Mouse (Mus musculus) CD8-positive naive resting alpha-beta T cell, adult 2 months (primary cell): ENCODE measurements around the gene Svs6.
A peak's percentile ranks its signal among the peaks of the same experiment; 100 is the strongest.
"Not testable (repeated sequence)": the region's sequence is repeated elsewhere in the genome, so short reads cannot be mapped to it uniquely, and the experiment has no call there.

Experiments used
- DNase-seq, 2 experiments: peaks; one replicate each; pipeline ENCODE4 v3.0.0; 2022; ENCODE audit warnings: low read depth in 2 of 2, low spot score in 2 of 2

Gene Svs6

DNA sequence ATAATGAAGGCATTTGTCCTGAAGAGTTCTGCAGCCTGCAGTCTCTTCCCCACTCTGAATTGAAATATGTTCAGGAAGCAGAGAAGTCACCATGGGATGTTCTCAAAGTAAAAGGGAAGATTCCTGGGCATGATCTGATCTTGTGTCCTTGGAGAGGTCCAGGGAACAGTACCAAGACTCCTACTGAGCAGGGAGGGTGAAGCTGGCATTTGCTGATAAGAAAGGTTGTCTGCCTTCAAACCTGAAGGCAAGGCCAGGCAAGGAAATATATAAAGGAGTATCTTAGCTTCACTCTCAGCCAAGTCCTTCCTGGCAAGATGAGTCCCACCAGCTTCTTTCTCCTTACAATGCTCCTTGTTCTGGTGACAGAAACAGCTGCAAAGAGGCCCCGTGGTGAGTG is at the start of gene Svs6:
TSS of gene Svs6 (plus strand) at position 301 of the 400 bp plus-strand sequence.
- DNase-seq: not testable (repeated sequence)

DNA sequence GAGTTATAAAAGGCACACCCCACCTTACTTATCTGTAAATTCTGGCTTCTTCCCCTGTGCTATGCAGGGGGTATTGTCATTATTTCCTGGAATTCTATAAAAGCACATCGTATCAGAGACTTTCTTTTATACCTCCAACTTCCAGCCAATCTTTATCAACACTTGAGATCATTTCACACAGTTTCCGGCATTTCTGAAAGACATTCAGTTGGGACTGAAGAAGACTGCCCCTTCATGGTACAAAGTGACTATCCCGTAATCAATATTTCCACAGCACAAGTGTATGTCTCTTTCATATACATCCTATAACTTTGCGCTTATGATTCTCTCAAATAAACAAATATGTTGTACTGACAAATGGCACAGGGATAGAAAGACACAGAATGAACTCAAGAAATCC is 38.2 kb upstream of the Svs6 start, which contains the start of gene Svs4:
TSS of gene Svs4 (minus strand) at position 101 of the 400 bp plus-strand sequence.
- DNase-seq: no peak

GRCm38 (mm10) chr2:164288968-164289367 is 27.6 kb upstream of the Svs6 start, which contains the start of gene Svs3a:
Gene Svs3a (plus strand): TSS chr2:164289268.
- not testable (repeated sequence) for DNase-seq

DNA sequence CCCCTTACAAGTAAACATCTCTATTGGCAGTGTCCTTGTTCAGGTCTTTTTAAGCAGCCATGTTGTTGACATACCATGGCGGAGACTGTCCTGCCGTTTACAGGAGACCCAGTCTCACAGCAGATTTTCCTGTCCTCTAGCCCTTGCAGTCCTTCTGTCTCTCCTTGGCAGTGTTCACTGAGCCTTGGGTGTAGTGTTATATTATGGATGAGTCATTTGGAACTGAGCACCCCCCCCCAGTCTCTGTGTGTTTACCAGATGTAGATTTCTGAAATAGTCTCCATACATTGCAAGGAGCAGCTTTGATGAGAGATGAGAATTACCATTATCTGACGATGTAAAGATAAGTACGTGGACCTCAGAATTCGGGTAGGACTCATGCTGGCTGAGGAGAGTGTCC is 4.0 kb upstream of the Svs6 start:
- DNase-seq: no peak

DNA sequence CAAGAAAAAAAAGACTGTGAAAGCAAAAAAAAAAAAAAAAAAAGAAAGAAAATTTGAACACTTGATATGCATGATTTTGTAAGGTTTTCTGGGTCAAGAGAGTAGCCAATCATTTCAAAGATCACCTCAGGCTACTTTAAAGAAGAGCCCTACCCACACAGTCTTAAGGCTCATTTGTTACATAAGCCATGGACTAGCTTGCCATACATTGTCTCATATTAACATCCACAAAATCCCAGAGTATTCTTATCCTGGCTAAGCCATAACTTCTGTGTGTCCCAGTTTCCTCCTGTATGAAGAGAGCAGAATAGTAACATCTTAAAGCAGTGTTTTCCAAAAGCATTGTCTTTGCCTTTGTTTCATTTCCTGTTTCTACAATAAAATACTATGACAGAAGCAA is 1.1 kb upstream of the Svs6 start:
- DNase-seq: not testable (repeated sequence)

- DNase-seq: no peak
These were observed 4.4 kb downstream of the Svs6 start for GRCm38 (mm10) chr2:164320983-164321382.

GRCm38 (mm10) chr2:164332440-164332839 is 15.9 kb downstream of the Svs6 start, which contains the start of gene Svs5:
Gene Svs5 (plus strand): TSS chr2:164332740.
- not testable (repeated sequence) for DNase-seq

DNA sequence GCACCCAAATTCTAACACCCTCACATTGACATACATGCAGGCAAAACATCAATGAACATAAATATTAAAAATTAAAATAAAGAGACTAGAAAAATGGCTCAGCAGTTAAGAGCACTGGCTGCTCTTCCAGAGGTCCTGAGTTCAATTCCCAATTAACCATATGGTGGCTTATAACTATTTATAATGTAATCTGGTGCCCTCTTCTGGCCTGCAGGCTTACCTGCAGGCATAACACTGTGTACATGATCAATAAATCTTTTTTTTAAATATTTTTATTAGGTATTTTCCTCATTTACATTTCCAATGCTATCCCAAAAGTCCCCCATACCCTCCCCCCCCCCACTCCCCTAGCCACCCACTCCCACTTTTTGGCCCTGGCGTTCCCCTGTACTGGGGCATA is 27.2 kb downstream of the Svs6 start:
- not testable (repeated sequence) for DNase-seq

- not testable (repeated sequence) for DNase-seq
These were observed 31.1 kb downstream of the Svs6 start for GRCm38 (mm10) chr2:164347697-164348096.

- peak in 1 of 2 experiments; percentile 10 for DNase-seq
These were observed 32.4 kb downstream of the Svs6 start for GRCm38 (mm10) chr2:164348980-164349379.

DNA sequence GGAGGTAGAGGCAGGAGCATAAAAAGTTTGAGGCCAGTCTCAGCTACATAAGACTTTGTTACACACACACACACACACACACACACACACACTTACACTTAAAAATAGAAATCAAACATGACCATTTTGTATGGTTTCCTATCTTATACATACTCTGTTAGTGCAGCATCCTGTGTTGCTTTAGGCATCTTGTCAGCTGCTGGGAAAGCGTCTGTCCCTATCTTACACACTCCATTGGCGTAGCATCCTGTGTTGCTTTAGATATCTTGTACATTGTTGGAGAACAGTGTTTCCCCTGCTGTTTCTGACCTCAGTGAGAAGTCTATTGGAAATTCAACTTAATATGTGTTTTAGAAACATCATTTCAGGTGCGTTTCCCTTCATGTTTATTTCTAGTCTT is 36.1 kb downstream of the Svs6 start:
- no peak for DNase-seq

GRCm38 (mm10) chr2:164353356-164353755 is 36.8 kb downstream of the Svs6 start:
- DNase-seq: no peak

GRCm38 (mm10) chr2:164356177-164356967 is 39.8 kb downstream of the Svs6 start:
- peak in 1 of 2 experiments; percentile 6 for DNase-seq

- DNase-seq: no peak
These were observed 41.8 kb downstream of the Svs6 start for GRCm38 (mm10) chr2:164358373-164358772.

DNA sequence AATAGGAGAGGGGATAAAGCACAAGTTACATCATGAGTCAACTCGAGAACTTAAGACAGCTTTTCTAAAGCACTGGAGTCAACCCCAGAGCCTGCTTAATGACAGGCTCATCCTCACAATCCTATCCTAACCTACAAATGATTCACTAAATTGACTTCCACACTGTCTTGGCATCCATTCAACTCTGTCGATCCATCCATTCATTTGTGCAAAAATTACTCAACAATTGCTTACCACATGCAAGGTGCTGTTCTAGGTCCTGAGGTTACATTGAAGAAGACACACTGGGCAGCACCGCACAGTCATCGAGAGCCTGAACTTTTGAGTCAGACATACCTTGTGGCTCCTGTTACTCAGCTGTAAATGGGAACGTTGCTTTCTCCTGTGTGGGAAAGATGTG is 42.5 kb downstream of the Svs6 start:
- no peak for DNase-seq

GRCm38 (mm10) chr2:164359668-164360067 is 43.1 kb downstream of the Svs6 start:
- DNase-seq: no peak

DNA sequence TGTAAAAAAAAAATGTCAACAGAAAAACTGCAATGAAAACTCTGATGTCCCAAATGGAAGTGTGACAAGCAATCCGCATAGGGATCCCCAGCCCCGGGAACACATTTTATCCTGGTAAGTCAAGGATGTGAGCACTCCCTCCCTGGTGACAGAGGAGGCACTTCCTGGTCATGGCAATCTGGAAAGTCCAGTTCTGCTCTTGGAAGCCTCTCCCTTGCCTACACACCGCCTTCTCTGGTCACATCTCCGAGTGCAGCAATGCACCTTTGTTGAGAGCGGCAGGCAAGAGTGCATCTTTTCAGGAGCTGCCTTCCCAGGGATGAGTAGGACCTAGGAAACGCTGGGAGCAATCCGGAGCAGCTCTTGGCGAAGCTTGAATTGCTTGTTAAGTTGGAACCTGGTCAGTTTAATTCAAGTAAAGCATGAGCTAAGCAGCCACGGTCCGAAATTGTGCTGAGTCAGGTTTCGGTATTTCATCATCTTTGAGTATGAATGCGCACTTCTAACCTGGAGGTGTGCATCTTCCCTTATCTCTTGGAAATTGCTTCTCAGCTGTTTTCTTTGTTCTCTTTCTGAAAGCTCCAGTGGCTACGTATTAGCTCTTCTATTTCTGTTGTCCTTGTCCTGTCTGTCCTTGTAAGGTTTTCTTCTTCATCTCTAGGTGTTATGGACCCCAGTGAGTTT is 44.6 kb downstream of the Svs6 start:
- DNase-seq: no peak

- no peak for DNase-seq
These were observed 50.4 kb downstream of the Svs6 start for GRCm38 (mm10) chr2:164366947-164367346.
